Mouse (Mus musculus) hindbrain, postnatal 0 days (tissue): ENCODE measurements at regions not wholly inside any gene's neighbourhood (a gene's known extent, or its start where the extent isn't known, plus 50 kb on each side); places are given as distances from the start of the nearest gene placed in this dataset.

ENCODE experiments used
- ATAC-seq: fragments of 200-750 bp; cut with Nextera tagmentation; 2 replicates; pipeline ENCODE4 v1.8.0; 2017; ENCODE audit warnings: mild to moderate bottlenecking, moderate TSS enrichment, moderate library complexity
- DNase-seq: peaks from one replicate; pipeline ENCODE4 v3.0.0-alpha.2; 2015; ENCODE audit warnings: low spot score
- H3K27ac ChIP-seq: fragments of 300-500 bp; sonication (generic); 2 replicates; pipeline ENCODE4 v1.5.1; 2014; ENCODE audit warnings: mild to moderate bottlenecking
- H3K27me3 ChIP-seq: fragments of 300-500 bp; sonication (generic); 2 replicates; pipeline ENCODE4 v1.6.1; 2014; ENCODE audit warnings: low read length, mixed read lengths; ENCODE audit not compliant: insufficient read depth
- H3K36me3 ChIP-seq: fragments of 300-500 bp; sonication (generic); 2 replicates; pipeline ENCODE4 v1.6.1; 2014; ENCODE audit warnings: low read length, mixed read lengths; ENCODE audit not compliant: insufficient read depth
- H3K4me1 ChIP-seq: fragments of 300-500 bp; sonication (generic); 2 replicates; pipeline ENCODE4 v1.6.1; 2014; ENCODE audit warnings: antibody characterized with exemption, low read length, mixed read lengths; ENCODE audit not compliant: insufficient read depth
- H3K4me2 ChIP-seq: fragments of 300-500 bp; sonication (generic); 2 replicates; pipeline ENCODE4 v1.6.1; 2014; ENCODE audit warnings: low read depth, mild to moderate bottlenecking, low read length, moderate library complexity, mixed read lengths
- H3K4me3 ChIP-seq: fragments of 300-500 bp; sonication (generic); 2 replicates; pipeline ENCODE4 v1.5.1; 2014; ENCODE audit warnings: low read length
- H3K9ac ChIP-seq: fragments of 300-500 bp; sonication (generic); replicated peaks from 2 replicates; pipeline ENCODE4 v1.6.1; 2014; ENCODE audit warnings: mild to moderate bottlenecking, low read length, moderate library complexity, mixed read lengths
- H3K9me3 ChIP-seq: fragments of 300-500 bp; sonication (generic); 2 replicates; pipeline ENCODE4 v1.6.1; 2016; ENCODE audit warnings: low read length, mixed read lengths
- CTCF ChIP-seq: IDR thresholded peaks from 2 replicates; pipeline ENCODE4 v1.5.1; 2016; ENCODE audit warnings: antibody characterized with exemption, control low read depth, low read depth
- WGBS: fragments of 180-500 bp; shearing (Covaris S2); extraction: QIAGEN DNeasy Blood & Tissue Kit; methylation state at CpG from one replicate; pipeline ENCODE4 v1.1.7; 2014; 5-methylcytosine and 5-hydroxymethylcytosine counted together

GRCm38 (mm10) chr1:128833096-128833715 is 241.1 kb upstream of the Cxcr4 start:
- no peaks in the 10 kb centered on the region for H3K4me1 ChIP-seq
- 33% methylated on average over 11 of the region's 11 CpGs for WGBS
- peak; percentile 51 for DNase-seq
- no peaks in the 10 kb centered on the region for H3K27me3 ChIP-seq
- no peaks in the 10 kb centered on the region for H3K9me3 ChIP-seq
- no peak overlapping the region for H3K4me3 ChIP-seq
- no peak overlapping the region for H3K27ac ChIP-seq
- ATAC-seq = peak; percentile 64
- no peak overlapping the region for H3K9ac ChIP-seq
- H3K4me2 ChIP-seq = no peak overlapping the region
- H3K36me3 ChIP-seq = no peaks in the 10 kb centered on the region
- TF ChIP-seq CTCF = no peak

- Histone ChIP-seq H3K36me3 (no peaks in the 10 kb centered on the region), H3K4me2 (peak overlapping the region; percentile 43), H3K27me3 (no peaks in the 10 kb centered on the region), H3K9me3 (no peaks in the 10 kb centered on the region), H3K4me3 (no peak overlapping the region; the same call in 1 of the 2 replicates), H3K27ac (no peak overlapping the region; the same call in 1 of the 2 replicates), H3K9ac (no peak overlapping the region), H3K4me1 (no peaks in the 10 kb centered on the region)
- peak; percentile 90 for TF ChIP-seq CTCF
- DNase-seq (peak; percentile 85), ATAC-seq (peak; percentile 75)
- 33% methylated on average over 18 of the region's 18 CpGs for WGBS
Observed at GRCm38 (mm10) chr1:128832201-128832883, 240.2 kb upstream of the Cxcr4 start.

GRCm38 (mm10) chr1:128830671-128831240 is 238.7 kb upstream of the Cxcr4 start:
- H3K36me3 ChIP-seq = no peaks in the 10 kb centered on the region
- no peaks in the 10 kb centered on the region for H3K27me3 ChIP-seq
- no peak for ATAC-seq
- H3K27ac ChIP-seq = no peak overlapping the region
- TF ChIP-seq CTCF = no peak
- no peak overlapping the region for H3K4me2 ChIP-seq
- no peak overlapping the region for H3K4me3 ChIP-seq
- H3K4me1 ChIP-seq = no peaks in the 10 kb centered on the region
- 95% methylated on average over 8 of the region's 8 CpGs for WGBS
- no peak for DNase-seq
- H3K9me3 ChIP-seq = no peaks in the 10 kb centered on the region
- no peak overlapping the region for H3K9ac ChIP-seq

- Histone ChIP-seq H3K4me2 (no peak overlapping the region), H3K9ac (no peak overlapping the region), H3K27ac (no peak overlapping the region), H3K9me3 (no peaks in the 10 kb centered on the region), H3K4me1 (no peaks in the 10 kb centered on the region), H3K4me3 (no peak overlapping the region), H3K27me3 (no peaks in the 10 kb centered on the region), H3K36me3 (no peaks in the 10 kb centered on the region)
- TF ChIP-seq CTCF = no peak
- DNase-seq (no peak), ATAC-seq (no peak)
- WGBS = 38% methylated on average over 2 of the region's 2 CpGs
Observed at GRCm38 (mm10) chr1:128829536-128829935, 237.4 kb upstream of the Cxcr4 start.

- TF ChIP-seq CTCF = no peak
- no peaks in the 10 kb centered on the region for H3K9me3 ChIP-seq
- H3K4me3 ChIP-seq = no peak overlapping the region
- H3K4me1 ChIP-seq = 0 out of 2 replicates have a peak, but pooled peaks cover 4% of the 10 kb centered on the region
- WGBS = 61% methylated on average over 11 of the region's 11 CpGs
- DNase-seq (no peak), ATAC-seq (no peak)
- H3K27ac ChIP-seq = no peak overlapping the region
- H3K36me3 ChIP-seq = no peaks in the 10 kb centered on the region
- H3K9ac ChIP-seq = no peak overlapping the region
- H3K4me2 ChIP-seq = no peak overlapping the region
- H3K27me3 ChIP-seq = no peaks in the 10 kb centered on the region
Observed at GRCm38 (mm10) chr1:128826419-128826818, 234.3 kb upstream of the Cxcr4 start.

GRCm38 (mm10) chr1:128824916-128825683 is 233.0 kb upstream of the Cxcr4 start:
- WGBS = 47% methylated on average over 11 of the region's 11 CpGs
- no peaks in the 10 kb centered on the region for H3K27me3 ChIP-seq
- ATAC-seq = 0 out of 2 replicates have a peak, but pooled peaks have one; percentile 34

More at GRCm38 (mm10) chr1:128824916-128825683, 233.0 kb upstream of the Cxcr4 start:
- no peak for TF ChIP-seq CTCF
- Histone ChIP-seq H3K4me1 (0 out of 2 replicates have a peak, but pooled peaks cover 4% of the 10 kb centered on the region), H3K9me3 (peaks cover 3% of the 10 kb centered on the region; the same call in 1 of the 2 replicates), H3K9ac (no peak overlapping the region), H3K4me2 (no peak overlapping the region), H3K36me3 (no peaks in the 10 kb centered on the region), H3K27ac (no peak overlapping the region), H3K4me3 (no peak overlapping the region)
- peak; percentile 38 for DNase-seq
